Mouse (Mus musculus) ES-Bruce4 (cell line): ENCODE data around the gene Ros1.

Experiments
- CTCF ChIP-seq: IDR thresholded peaks from one replicate; pipeline ENCODE4 v1.8.1; 2011; ENCODE audit warnings: low read depth, low read length
- EP300 ChIP-seq: IDR thresholded peaks from 2 replicates; pipeline ENCODE4 v1.6.1; 2011; ENCODE audit warnings: low read depth, low read length; ENCODE audit not compliant: insufficient read depth
- POLR2A ChIP-seq: IDR thresholded peaks from one replicate; pipeline ENCODE4 v1.8.1; 2011; ENCODE audit warnings: low read length; ENCODE audit not compliant: insufficient read depth

DNA sequence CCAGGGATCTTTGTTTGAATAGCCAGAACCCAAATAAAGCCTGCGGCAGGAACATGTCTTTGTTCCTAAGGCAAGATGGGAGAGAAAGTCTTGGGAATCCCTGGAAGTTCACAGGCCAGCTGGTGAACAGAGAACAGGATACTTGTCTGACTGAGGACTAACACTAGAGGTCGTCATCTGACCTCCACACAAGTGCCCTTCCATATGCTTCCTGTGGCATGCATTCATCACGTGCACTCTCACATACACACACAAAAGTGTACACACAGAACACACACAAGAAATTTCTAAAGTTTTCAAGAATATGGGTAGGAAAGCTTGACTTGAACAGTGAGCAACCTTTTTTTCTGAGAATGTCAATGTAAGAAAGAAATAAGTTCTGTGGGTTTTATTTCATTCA lies 34.4 kb downstream of the Ros1 start:
- TF ChIP-seq CTCF: no peak
- no peak for TF ChIP-seq POLR2A
- TF ChIP-seq EP300: no peak
